Mouse (Mus musculus): ENCODE results near the gene Olfr155. TPM values are rescaled to one million over a fixed set of nuclear protein-coding genes. Genes with fewer than 3 reads are reported as not detected.

The Olfr155 gene
- total and polyA plus RNA-seq, 3 experiments = not detected

DNA sequence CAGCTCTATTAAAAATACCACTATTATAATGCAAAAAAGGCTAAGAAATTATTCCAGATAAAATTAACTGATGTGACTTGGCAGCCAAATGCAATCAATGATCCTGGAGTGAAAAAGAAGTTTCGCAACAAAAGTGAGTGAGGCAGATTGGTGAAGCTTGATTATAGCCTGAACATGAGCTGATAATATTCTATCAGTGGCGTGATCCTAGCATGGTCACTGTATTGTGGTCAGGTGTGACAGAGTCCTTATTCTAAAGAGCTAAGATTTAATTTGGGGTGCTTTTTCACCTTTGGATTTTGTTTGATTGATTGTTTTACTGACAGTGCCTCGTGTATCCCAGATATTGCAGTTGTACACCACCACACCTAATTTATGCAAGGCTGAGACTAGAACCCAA is 39.9 kb downstream of the Olfr155 start (continued):
- no peak for TF ChIP-seq MYC (IDR thresholded peaks at IDR 0.05; ENCODE audit: low read depth, low read length)

GRCm38 (mm10) chr4:43897209-43897608 is 45.8 kb downstream of the Olfr155 start:
- no peak for DNase-seq (ENCODE audit: low read depth, low spot score)
- Histone ChIP-seq H3K9me3 (replicated peaks; ENCODE audit: insufficient read depth, low read length) (no peaks in the 10 kb centered on the region), H3K27me3 (ENCODE audit: control insufficient read depth in 1 of 2, insufficient read depth in 2 of 2, low read length in 2 of 2) (no peaks in the 10 kb centered on the region), H3K4me3 (ENCODE audit: control insufficient read depth in 1 of 2, insufficient read depth in 1 of 2, low read depth in 2 of 2, low read length in 2 of 2) (no peak overlapping the region), H3K36me3 (ENCODE audit: control insufficient read depth in 1 of 2, insufficient read depth in 2 of 2, low read length in 2 of 2) (peaks cover 0 to 10% of the 10 kb centered on the region in 2 experiments; a peak in 2 of 4 replicates), H3K4me1 (ENCODE audit: control insufficient read depth in 1 of 2, insufficient read depth in 2 of 2, low read length in 2 of 2) (peaks cover 0 to 13% of the 10 kb centered on the region in 2 experiments; a peak in 2 of 4 replicates), H3K27ac (ENCODE audit: control insufficient read depth, low read depth, low read length) (no peak overlapping the region), H3K79me2 (ENCODE audit: control insufficient read depth, insufficient read depth, low read length, poor library complexity) (no peaks in the 10 kb centered on the region), H3K9ac (ENCODE audit: control insufficient read depth, low read depth, low read length, poor library complexity, severe bottlenecking) (no peak overlapping the region)
- TF ChIP-seq TBP (IDR thresholded peaks at IDR 0.05; ENCODE audit: low read depth, low read length) = no peak
- no peak for TF ChIP-seq JUND (IDR thresholded peaks at IDR 0.05; ENCODE audit: low read depth, low read length)
- TF ChIP-seq GATA1 (IDR thresholded peaks at IDR 0.05; ENCODE audit: low read depth, low read length) = no peak
- TF ChIP-seq HCFC1 (IDR thresholded peaks at IDR 0.05; ENCODE audit: low read depth, low read length) = no peak
- TF ChIP-seq E2F4 (IDR thresholded peaks at IDR 0.05; ENCODE audit: borderline replicate concordance, low read depth, low read length) = no peak
- TF ChIP-seq UBTF (IDR thresholded peaks at IDR 0.05; ENCODE audit: borderline replicate concordance, insufficient read depth, low read depth, low read length) = no peak
- TF ChIP-seq MYB (IDR thresholded peaks at IDR 0.05; ENCODE audit: low read depth, low read length) = no peak
- no peak for TF ChIP-seq MAX (IDR thresholded peaks at IDR 0.05; ENCODE audit: low read length)
- TF ChIP-seq MAFK (IDR thresholded peaks at IDR 0.05; ENCODE audit: borderline replicate concordance, low read depth, low read length) = no peak
- no peak for TF ChIP-seq ZMIZ1 (IDR thresholded peaks at IDR 0.05; ENCODE audit: low read depth, low read length)
- no peak for TF ChIP-seq ZKSCAN1 (IDR thresholded peaks at IDR 0.05; ENCODE audit: low read depth, low read length)
- TF ChIP-seq USF2 (IDR thresholded peaks at IDR 0.05; ENCODE audit: borderline replicate concordance in 1 of 2, insufficient read depth in 1 of 2, low read depth in 1 of 2, low read length in 2 of 2) = no peak
- TF ChIP-seq KAT2A (conservative IDR thresholded peaks at IDR 0.05; ENCODE audit: low read depth, low read length) = no peak
- no peak for TF ChIP-seq MXI1 (IDR thresholded peaks at IDR 0.05; ENCODE audit: low read depth, low read length)
- no peak for TF ChIP-seq CHD1 (IDR thresholded peaks at IDR 0.05; ENCODE audit: low read depth, low read length)
- no peak for TF ChIP-seq POLR2AphosphoS2 (IDR thresholded peaks at IDR 0.05; ENCODE audit: low read length)
- no peak for TF ChIP-seq MEF2A (IDR thresholded peaks at IDR 0.05; ENCODE audit: extremely low read depth, insufficient replicate concordance, low read depth, low read length, poor library complexity, severe bottlenecking)
- TF ChIP-seq RAD21 (IDR thresholded peaks at IDR 0.05; ENCODE audit: low read depth, low read length) = no peak
- TF ChIP-seq SIN3A (IDR thresholded peaks at IDR 0.05; ENCODE audit: low read length) = no peak
